Mouse (Mus musculus): ENCODE results near the gene Fars2.

DNA sequence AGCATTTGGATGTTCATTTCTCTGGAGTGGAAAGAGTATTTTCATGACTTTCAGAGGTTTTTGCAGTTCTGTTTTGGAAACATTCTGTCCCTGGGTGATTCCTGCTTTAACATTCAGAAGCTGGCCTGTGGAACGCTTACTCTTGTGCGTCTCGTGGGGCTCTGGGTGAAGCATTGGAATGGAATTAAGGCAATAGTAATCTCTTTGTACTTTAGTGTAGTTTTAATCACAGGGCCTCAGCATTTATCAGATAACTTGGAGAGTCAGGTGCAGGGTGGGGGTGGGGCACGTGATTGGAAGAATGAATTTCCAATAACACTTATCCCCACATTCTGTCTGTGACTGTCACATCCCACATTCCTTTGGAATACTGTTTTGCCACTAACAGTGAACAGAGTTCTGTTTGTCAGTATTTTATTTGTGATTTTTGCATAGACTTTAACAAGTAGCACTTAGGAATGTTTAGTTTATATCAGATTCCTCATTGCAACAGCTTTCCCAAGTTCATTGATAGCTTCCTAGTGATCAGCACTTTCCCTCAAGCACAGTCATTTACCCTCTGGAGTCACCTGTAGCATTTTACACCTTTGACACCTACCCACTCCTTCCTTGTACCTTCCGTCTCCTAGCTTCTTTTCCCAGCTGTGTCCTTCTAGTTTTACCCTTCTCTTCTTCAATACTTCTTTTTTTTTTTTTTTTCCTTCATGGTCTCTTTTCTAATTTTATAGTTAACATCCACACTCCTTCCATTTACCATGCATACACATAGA is 23.2 kb downstream of the Fars2 start:
- TF ChIP-seq CTCF (IDR thresholded peaks at IDR 0.05; ENCODE audit: control insufficient read depth, insufficient read depth, insufficient replicate concordance, low read depth, low read length) (no peak), POLR2A (IDR thresholded peaks at IDR 0.05; ENCODE audit: control insufficient read depth, low read depth, low read length) (no peak)

Measured in testis, adult 2 months (tissue).